Mouse (Mus musculus) c-Kit-positive CD71-positive TER-119-positive erythroid progenitor cells, embryonic 14.5 days (primary cell): ENCODE results near the gene Col1a1.

Experiments used
- DNase-seq: peaks from one replicate; pipeline ENCODE4 v3.0.0-alpha.2; 2013; ENCODE audit warnings: low spot score

The Col1a1 gene

GRCm38 (mm10) chr11:94978178-94978915, 42.3 kb downstream of the Col1a1 start:
- no peak for DNase-seq

GRCm38 (mm10) chr11:94978947-94979346, 42.9 kb downstream of the Col1a1 start:
- peak; percentile 93 for DNase-seq

- no peak for DNase-seq
Measured at GRCm38 (mm10) chr11:94979462-94980179, 43.6 kb downstream of the Col1a1 start.

GRCm38 (mm10) chr11:94985140-94985539, 49.1 kb downstream of the Col1a1 start:
- no peak for DNase-seq

- no peak for DNase-seq
Measured at GRCm38 (mm10) chr11:94985822-94986221, 49.8 kb downstream of the Col1a1 start.

- DNase-seq = no peak
Measured at GRCm38 (mm10) chr11:94986435-94986834, 50.4 kb downstream of the Col1a1 start.

- DNase-seq = no peak
Measured at GRCm38 (mm10) chr11:94987341-94987740, 51.3 kb downstream of the Col1a1 start.

- no peak for DNase-seq
Measured at GRCm38 (mm10) chr11:94987851-94988250, 51.8 kb downstream of the Col1a1 start.

- DNase-seq = no peak
Measured at GRCm38 (mm10) chr11:94988780-94989561, 52.9 kb downstream of the Col1a1 start.

- peak; percentile 85 for DNase-seq
Measured at GRCm38 (mm10) chr11:94989562-94990017, 53.6 kb downstream of the Col1a1 start.

GRCm38 (mm10) chr11:94990102-94990748, 54.2 kb downstream of the Col1a1 start:
- no peak for DNase-seq

GRCm38 (mm10) chr11:94990749-94991577, 54.9 kb downstream of the Col1a1 start, which contains the start of gene Ppp1r9b:
Ppp1r9b (plus strand) TSS chr11:94991035.
- peak; percentile 85 for DNase-seq

GRCm38 (mm10) chr11:94991641-94992479, 55.8 kb downstream of the Col1a1 start:
- no peak for DNase-seq

GRCm38 (mm10) chr11:94992480-94992753, 56.4 kb downstream of the Col1a1 start:
- no peak for DNase-seq

GRCm38 (mm10) chr11:94992754-94993606, 57.0 kb downstream of the Col1a1 start:
- DNase-seq = no peak

- DNase-seq = no peak
Measured at GRCm38 (mm10) chr11:94994208-94994814, 58.3 kb downstream of the Col1a1 start.

GRCm38 (mm10) chr11:94994947-94995772, 59.1 kb downstream of the Col1a1 start:
- DNase-seq = no peak

- DNase-seq = no peak
Measured at GRCm38 (mm10) chr11:94996101-94996500, 60.1 kb downstream of the Col1a1 start.
